Mouse (Mus musculus) T-helper 1 cell (primary cell): ENCODE results near the gene 1700019N19Rik.

ENCODE experiments used
- in situ Hi-C: fragments of 300-600 bp; cut with MboI, MseI; formaldehyde crosslinking; loops from one replicate; pipeline ENCODE4 v1.15.1; 2025; ENCODE audit warnings: high pct_unique_total_duplicates

1700019N19Rik gene

DNA sequence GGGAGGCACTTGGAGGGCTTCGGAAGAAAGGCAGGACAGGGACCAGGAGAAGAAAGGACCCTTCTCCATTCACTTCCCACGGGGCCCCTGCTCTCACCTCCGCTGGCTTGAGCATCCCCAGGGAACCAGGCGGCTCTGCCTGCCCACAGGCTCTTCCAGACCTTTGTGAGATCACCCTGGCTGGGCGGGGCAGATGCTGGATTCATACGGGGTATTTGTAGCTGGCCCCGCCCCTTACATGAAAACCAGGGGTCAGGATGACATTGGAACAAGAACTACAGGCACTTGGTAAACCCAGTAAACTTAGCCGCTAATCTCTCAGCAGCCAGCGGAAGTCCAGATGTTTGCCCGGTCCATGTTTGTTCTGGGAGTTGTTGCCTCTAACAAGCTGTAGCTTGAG is at the start of gene 1700019N19Rik:
Gene 1700019N19Rik, minus strand, starts transcription at position 178 of the 400 bp plus-strand sequence.
- in situ Hi-C loops: no loop called here

DNA sequence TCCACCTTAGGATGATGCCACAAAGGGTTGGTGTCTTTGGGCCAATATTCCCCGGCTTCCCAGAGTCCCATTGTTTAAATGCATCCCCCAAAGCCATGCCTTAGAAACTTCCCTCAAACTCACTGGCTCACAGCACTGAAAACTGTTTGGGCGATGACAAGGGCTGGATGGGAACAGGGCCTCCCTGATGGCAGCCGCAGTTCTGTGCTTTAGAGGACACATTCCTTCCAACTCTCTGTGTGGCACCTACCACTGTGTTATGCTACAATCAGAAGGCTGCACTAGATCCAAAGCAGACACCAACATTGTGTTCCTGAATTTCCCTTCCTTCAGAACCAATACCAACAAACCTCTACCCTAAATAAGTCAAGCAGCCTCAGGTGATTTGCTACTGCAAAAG is 49.3 kb upstream of the 1700019N19Rik start:
- in situ Hi-C loops: no loop called here

DNA sequence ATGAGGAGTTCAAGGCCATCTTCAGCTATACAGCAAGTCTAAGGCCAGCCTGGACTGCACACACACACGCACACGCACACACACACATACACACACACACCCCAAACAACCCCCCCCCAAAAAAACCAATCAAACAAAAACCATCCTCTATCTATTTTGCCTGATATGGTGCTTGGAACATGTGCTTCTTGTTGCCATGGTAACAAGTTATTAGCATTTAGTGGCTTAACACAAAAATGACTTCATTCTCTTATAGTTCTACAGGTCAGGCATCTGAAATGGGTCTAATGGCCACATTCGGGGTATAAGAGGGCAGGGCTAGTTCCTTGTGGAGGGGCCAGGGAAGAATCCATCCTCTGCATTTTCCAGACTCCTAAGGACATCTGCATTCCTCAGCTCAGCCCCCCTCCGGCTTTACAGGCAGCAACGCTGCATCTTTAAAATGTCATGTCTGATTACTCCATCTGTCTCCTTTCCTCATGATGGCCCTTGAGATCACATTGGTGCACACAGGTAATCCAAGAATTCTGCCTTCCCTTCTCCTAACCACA is 46.5 kb upstream of the 1700019N19Rik start:
- in situ Hi-C loops: no loop called here

DNA sequence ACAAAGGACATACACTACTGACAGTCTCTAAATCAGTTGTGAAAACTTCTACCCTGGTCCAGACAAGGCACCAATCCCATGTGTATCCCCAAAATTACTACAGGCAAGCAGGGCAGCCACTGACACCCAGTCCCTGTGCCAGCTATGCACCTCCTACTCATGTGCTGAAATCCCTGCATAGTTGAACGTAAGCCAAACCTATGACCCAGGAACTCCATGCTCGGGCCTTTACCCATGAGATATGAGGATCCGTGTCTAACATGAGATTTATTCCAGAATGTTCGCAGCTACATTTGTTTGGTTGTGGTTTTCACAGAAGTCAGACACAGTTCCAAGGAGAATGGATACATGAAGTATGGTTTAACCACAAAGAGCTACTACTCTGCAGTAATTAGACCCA is 45.5 kb upstream of the 1700019N19Rik start:
- in situ Hi-C loops: no loop called here

DNA sequence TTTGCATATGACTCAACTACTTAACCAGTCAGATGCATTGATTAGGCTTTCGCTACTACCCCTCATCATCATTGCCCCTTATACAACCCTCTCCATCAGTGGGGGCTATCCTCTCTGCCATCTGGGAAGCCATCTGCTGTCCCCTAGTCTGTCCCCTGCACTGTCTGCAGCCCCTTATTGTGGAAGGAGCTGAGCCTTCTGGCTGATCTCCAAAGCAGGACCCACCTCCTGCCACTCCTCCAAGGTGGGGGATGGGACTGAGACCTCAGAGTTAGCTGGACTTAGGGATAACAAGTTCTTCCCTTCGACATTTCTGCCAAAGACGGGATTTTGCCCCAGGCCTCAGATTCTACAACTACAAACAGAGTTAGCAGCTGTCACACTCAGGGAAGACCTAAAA is 45.1 kb upstream of the 1700019N19Rik start:
- in situ Hi-C loops: no loop called here

DNA sequence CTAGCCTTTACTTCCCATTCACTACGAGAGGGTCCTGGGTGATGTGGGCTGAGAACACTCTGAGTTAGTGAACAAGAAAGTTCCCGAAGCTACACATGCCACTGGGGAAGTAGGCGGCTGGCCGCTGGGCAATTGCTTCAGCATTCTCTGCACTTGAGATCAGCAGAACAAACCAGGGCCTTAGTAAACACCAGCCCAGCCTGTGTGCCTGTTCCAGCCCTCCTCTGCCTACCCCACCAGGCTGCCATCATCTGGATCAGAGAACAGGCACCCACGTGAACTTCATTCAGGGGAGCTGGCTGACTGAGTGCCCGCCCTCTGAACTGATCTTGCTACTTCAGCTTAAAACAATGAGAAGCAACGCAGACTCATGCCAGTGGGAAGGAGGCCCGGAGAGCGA is 44.4 kb upstream of the 1700019N19Rik start:
- in situ Hi-C loops: no loop called here

DNA sequence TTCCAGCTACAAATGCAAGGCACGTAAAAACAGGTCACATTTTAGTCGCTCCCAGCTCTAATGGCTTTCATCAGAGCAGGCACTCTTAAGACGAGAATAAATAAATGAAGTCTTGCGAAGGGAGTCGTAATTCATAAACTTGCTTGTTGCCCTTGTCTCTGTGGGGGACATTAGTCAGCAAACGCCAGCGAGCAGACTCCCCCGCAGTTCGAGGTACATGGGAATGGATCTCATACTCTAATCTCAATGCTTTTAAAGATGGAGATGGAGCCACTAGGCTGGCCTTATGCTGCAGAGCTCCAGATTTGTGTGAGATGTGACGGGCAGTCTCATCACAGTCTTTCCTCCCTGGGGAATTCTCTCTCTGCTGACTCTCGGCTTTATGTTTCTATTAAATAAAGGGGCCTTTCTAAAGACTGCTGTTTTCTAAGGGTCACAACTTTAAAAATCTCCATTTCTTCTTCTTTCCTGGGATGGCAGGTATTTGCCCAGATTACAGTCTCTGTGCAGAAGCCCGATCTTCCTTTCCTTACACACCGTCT is 39.4 kb upstream of the 1700019N19Rik start:
- in situ Hi-C loops: no loop called here

DNA sequence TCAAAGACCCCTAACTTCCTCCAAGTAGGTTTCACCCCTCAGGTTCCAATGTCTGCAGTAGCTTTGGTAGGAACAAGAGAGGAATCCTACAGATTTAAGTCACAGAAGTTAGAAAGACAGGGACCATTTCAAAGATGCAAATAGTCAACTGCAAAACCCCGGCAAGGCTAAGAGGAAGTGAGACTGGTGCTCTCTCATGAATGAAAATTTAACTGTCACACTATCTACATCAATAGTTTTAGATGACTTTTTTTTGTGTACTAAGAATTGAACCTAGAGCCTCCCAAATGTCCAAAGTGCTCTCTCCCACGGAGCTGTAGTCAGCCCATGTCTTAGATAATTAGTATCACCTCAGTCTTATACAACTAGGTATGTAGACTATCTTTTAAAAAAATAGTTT is 38.7 kb upstream of the 1700019N19Rik start:
- in situ Hi-C loops: no loop called here

DNA sequence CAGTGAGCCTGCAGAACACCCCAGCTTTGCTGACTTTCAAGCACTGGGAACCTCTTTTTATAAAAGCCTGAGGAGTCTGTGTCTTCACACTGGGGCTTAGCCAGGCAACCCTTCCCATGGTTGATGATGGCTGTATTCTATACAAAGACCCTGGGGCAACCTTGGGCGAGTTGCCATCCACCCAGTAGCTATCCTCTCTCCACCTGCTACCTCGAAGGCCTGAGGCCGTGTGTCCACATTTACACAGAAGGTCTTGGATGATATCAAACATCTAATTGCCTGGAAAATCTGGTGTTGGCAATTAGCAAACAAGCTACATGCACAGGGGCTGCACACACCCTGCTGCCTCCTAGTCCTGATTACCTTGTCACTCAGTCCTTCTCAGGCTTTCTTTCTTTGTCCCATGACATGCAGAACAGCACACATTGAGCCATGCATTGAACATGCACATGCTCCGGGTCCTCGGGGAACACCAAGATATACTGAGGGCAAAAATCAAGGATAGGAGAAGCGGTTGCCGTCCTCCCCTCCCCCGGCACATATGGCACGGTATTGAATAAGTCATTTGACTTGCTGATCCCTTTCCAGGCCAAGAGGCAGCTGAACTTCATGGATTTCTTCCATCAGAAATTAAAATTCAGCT is 37.1 kb upstream of the 1700019N19Rik start:
- in situ Hi-C loops: no loop called here

DNA sequence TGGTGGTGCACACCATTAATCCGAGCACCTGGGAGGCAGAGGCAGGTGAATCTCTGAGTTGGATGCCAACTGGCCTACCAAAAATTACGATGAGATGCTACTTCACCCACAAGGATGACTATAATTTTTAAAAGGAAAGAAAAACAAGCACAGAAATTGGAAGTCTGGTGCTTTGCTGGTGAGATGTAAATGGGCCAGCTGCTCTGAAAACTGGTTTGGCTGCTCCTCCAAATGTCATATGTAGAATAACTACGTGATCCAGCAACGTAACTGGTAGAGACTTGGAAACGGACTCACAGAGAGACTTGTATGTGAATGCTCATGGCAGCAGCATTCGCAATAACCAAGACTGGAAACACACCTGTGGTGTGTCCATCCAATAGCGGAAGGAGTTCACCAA is 35.9 kb upstream of the 1700019N19Rik start:
- in situ Hi-C loops: no loop called here

DNA sequence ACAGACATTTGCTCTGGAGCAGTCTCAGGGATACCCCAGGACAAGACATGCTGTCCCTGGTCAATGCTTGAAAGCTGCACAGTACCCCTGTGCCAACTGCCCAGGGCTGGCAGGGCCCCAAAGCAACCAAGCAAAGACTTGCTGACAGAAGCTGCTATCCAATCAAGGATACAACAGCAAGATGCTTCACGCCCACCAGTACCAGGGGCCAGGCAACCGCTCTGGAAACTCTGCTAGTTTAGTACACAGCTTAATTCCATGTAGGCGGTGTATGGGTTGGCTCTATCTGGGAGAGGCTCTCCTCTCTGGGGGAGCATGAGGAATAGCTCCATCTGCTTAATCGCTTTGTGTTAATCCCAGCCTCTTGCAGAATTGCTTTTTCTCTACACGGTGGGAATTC is 35.3 kb upstream of the 1700019N19Rik start:
- in situ Hi-C loops: no loop called here

DNA sequence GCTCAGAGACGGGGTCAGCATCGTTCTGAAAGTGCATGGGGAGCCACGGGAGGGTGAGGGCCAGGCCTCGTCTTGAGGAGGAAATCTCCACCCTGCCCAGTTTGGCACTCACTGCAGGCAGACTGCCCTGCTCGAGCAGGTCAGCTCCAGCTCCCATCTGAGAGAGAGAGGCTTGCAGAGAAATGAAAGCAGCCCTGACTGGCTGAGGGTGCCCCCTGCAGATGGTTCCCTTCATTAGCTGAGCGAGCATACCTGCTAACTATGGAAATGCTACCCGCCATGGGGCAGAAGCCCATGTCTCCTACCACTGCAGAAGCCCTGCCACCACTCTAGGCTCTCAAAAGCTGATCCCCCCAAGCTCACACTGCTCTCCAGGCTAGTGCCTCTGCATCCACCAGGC is 33.4 kb upstream of the 1700019N19Rik start:
- in situ Hi-C loops: no loop called here

DNA sequence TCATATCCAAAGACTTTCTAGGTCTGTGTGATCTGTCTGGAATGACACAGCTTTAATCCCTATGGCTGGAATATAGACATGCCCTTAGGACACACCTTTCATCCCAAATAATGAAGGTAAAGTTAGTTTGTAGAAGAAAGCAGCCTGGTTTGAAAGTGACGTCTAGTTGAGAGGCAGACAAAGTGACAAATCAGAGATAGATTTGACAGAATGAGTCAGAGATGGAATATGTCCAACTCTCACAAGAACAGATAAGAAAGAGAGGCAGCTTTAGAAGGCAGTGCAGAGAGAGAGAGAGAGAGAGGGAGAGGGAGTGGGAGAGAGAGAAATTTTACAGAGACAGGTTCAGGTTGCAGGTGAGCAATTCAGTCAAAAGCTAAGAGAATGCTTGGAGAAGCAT is 30.1 kb upstream of the 1700019N19Rik start:
- in situ Hi-C loops: no loop called here

DNA sequence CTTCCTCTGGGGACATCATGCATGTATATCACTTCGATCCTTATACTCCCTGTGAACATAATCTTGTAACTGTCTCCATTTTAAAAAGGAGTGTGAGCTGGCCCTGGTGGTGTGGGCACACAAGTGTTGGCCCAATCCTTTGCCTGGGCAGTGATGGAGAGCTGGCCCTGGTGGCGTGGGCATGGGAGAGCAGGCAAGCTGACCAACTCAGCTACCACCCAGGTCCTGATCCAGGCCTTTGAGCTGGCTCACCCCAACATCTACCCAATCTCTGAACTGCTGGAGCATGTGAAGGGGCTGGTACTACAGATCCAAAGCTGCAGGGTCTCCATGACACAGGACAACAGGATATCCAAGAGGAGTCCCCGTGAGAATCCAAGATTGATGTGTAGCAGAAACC is 29.0 kb upstream of the 1700019N19Rik start:
- in situ Hi-C loops: no loop called here

DNA sequence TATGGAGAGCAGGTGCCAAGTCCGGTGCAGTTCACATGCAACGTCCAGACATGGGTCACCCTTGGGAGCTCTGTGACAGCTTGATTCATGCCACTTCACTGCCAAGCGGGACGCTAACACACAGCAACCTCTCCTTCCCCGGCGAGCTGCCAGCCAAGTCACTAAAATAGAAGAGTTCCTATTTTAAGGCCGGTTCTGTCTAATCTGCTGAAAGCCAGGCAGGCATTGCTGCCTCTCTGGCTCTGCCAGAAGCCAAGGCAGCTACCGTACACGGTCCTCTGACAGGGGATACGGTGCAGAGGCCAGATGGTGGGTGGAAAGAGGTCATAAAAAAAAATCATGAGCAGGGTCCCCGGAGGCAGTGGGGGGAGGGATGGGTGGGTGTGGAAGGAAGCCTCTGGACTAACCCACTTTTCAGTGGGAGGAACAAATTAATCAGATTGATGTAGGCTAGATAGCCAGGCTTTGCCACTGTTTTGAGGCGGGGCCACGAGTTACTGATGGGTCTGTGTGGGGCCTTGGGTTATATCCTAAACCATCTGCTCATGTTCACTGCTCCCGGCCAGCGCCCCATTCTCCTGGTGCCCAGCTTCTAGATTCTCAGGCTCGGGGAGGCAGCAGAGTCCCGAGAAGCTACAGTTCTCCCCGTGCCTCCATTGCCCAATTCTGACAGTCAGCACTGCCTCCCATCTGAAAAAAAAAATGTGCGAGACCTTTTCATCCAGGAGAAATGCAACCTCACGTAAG is 28.4 kb upstream of the 1700019N19Rik start:
- in situ Hi-C loops: no loop called here

DNA sequence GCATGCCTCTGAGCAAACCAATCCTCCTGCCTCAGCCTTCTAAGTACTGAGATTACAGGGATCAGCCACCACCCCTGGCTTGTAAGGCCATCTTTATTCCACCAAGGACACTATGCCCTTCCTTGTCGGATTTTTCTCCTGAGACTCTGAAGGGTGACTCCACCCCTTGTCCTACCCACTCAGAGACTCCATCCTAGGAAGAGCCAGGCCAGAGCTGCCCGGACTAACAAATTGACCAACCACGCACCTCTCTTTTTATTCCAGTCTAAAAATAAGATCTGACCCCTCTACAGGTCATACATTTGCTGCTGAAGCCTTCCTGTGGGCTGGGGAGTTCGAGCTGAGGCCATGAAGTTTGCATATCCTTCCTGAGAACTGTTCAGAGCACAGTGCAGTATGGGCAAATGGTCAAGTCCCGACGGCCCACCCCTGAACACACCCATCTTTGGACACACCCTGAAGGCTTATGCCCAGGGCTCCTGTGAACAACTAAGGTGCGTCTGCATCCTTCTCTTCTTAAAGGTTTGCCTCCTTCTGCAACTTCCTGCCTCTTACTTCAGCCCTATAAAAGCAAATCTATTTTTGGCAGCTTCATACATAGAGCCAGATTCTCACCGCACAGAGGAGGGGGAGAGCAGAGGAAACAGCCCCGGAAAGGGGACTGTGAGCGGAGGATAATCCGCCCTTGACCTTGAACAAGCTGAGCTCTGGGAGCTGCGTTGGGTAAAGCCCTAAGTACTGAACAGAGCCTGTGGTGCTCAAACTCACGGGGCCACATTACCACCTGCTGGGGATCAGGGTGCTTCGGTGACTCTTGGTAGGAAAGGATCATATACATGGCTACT is 24.5 kb upstream of the 1700019N19Rik start:
- in situ Hi-C loops: no loop called here

DNA sequence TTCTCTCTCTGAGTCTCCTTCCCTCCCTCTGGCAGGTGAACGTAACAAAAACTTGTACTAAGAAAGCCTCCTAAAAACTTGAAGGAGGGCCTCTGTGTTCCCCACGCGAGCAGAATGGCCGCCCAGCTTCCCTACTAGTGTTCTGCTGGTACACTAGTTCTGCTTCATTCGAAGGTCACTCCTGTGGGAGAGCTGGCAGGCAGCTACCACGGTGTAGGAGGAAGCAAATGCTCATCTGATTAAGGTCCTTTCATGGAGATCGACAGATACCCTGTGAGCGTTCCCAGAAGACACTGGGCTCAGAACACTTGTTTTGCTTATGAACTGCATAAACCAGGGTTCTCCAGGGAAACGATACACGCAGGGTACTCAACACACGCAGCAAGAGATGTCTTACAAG is 23.1 kb upstream of the 1700019N19Rik start:
- in situ Hi-C loops: no loop called here

DNA sequence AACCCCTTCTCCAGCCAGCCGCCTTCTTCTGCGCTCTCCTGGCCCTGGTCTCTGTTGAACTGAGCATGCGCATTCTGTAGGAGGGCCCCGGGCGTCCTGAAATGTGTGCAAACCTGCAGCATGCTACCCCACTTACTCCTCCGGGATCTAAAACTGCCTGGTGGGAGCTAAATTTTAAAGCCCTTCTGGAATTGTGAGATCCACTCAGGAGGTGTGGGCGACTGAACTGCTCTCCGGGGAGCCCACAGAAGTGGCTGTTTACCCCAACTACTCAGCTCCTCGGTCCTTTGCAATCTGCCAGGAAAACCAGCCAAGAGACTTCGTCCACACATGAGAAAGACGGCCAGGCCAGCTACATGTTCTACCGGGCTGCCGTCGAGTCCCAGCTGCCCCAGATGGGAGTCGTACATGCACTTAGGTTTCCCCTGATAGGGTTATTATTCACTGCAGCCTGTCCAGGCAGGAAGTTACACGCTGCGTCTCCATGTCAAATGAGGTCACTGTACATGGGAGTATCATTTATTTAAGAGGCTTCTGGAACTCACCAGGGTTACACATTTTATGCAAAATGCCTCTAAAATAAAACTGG is 22.3 kb upstream of the 1700019N19Rik start:
- in situ Hi-C loops: no loop called here

DNA sequence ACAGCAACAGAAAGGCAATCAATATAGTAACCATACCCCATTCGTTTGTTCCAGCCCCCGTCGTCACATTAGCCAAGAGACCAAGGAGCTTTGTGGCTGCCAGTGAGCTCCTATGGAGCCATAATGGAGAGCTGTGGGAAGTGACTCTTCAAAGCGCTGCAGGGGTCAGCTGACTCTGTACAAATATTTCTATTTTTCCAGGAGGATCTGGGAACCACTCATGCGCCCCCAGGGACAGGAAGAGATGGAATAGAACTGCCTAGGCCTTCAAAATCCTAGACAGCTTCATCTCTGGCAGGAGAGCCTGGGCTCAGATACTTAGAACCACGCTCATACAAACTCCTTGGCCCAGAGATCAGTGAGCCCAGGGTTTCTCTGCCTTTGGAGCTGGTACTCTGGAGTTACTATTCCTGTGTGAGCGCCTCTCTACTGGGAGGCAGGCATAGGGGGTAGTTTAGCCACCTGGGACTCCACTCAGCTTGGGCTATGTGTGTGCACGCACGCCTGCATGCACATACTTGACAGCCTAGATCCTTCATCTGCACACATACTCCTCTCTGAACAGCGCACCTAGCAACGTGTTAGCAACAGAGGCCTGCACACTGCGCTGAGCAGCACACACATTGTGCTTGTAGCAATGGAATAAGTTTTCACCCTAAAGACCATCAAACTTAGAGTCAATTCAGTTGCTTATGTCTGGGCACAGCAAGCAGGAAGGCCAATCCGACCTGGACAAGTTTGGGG is 21.1 kb upstream of the 1700019N19Rik start:
- in situ Hi-C loops: no loop called here

DNA sequence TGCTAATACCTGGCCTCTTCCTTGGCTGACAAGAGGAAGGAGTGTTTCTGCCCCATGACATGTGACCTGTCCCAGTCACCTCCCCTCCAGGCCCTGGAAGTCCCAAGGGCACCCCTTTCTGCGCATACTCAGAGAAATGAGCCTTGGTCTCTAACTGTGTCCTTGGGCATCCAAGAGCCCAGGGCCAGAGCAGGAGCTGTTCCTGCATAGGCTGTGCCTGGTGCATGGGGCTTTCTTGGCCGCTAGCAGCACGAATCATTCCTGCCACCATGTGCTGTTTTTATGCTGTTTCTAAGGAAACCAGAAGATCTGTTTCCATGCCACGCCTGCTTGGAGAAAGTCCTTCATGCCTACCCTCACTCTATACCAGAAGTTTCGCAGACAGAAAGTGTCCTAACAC is 16.3 kb upstream of the 1700019N19Rik start:
- in situ Hi-C loops: no loop called here

DNA sequence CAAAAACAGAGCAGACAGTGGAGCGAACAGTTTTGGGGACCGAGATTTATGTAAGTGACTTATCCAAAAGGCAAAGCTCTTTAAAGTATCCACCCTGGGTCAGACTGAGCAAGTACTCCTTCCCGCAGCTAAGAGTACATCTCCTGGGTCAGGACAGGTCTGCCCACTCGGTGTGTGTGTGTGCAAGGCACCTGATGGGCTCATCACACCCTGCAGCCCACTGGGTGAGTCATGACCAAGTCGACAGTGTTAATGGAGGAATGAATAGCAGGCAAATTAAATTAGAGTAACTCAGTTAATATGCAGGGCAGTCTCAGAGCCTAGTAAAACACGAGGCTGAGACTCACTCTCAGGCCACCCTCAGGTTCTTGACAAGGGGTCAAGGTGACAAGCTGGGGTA is 14.6 kb upstream of the 1700019N19Rik start:
- in situ Hi-C loops: loop anchor here (5.0 kb wide), 1 partner anchor 88 kb away; no protein-coding TSS in a partner anchor
